Comparison of ENCODE assay signal across 10 mouse cellular contexts in the genomic region with DNA sequence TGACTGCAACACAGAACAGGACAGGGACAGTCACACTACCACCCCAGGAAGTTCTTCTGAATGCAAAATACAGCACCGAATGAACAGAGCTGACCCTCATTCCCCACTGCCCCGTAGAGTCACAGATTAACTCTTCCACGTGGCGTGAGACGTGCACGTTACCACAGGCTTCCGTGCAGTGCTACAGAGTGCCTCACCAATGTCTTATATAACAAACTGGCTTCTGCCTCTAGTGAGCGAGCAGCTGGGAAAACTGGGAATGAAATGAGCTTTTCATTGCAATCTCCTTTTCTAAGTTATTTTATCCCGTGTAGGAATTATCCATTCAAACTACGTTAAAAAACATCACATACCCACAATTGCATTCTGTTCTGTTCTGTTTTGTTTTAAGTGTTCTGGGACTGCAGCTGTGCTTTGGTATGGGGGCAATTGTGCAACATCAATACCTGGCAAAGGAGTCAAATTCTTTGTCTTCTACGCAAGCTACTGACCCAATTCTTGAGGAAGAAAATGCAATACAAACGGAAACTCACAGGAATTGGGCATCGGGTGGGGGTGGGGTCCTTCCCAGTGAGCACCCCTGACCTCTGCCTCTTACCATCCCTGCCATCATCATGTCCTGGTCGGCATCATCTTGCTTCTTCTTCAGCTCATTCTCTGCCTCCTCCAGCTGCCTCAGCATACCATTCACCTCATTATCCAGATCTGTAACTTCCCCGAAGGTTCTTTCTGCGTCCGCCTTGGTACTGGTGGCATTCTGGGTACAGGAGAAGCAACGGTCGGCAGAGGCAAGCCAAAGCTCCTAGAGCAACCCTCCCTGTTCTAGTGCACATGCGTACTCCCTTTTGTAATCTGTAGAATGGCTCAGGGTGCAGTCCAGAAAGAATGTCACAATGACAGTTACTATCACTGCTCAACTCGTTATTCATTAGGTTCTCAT. TPM values are rescaled to one million over a fixed set of nuclear protein-coding genes. Genes with fewer than 3 reads are reported as not detected.
DNase-seq lines count a peak whose midpoint lies in the region; ATAC-seq lines count a peak whose summit lies in the region.
"Had no signal": no experiment of that assay in that cellular context is flagged by ENCODE, and none has a peak within 500 bp of the region (broad histone marks: within the 10 kb centered on the region; RNA-seq: fewer than 3 reads in every experiment).

No protein-coding gene starts in this region.

- H3K4me3 ChIP-seq in embryonic facial prominence, embryonic 13.5 days, result no peak overlapping the region
- H3K4me3 ChIP-seq in heart, embryonic 13.5 days, result no peak overlapping the region
- no peak overlapping the region for H3K4me3 ChIP-seq in forebrain, embryonic 10.5 days
- H3K4me3 ChIP-seq: lung, embryonic 15.5 days had no signal

- 86% methylated on average over 21 of the region's 21 CpGs for WGBS in embryonic facial prominence, embryonic 13.5 days
- 86% methylated on average over 21 of the region's 21 CpGs for WGBS in heart, embryonic 13.5 days
- 91% methylated on average over 21 of the region's 21 CpGs for WGBS in forebrain, embryonic 10.5 days

- peak overlapping the region; percentile 8; the same call in 1 of the 2 replicates for H3K27ac ChIP-seq in embryonic facial prominence, embryonic 13.5 days
- H3K27ac ChIP-seq in heart, embryonic 13.5 days (replicated peaks), result 0 out of 2 replicates have a peak overlapping the region, but pooled peaks have one; percentile 33
- no peak overlapping the region for H3K27ac ChIP-seq in forebrain, embryonic 10.5 days
- H3K27ac ChIP-seq: lung, embryonic 15.5 days had no signal

- H3K36me3 ChIP-seq in embryonic facial prominence, embryonic 13.5 days, result peaks cover 80% of the 10 kb centered on the region
- peaks cover 99% of the 10 kb centered on the region for H3K36me3 ChIP-seq in heart, embryonic 13.5 days
- peaks cover 83% of the 10 kb centered on the region for H3K36me3 ChIP-seq in forebrain, embryonic 10.5 days (replicated peaks)

- peak; percentile 39 to 68 for DNase-seq in layer of hippocampus, adult 18-20 months (ENCODE audit: low spot score in 2 of 2)
- DNase-seq in layer of hippocampus, postnatal 25 days (ENCODE audit: extremely low spot score in 1 of 2, low spot score in 1 of 2), result no peak
- peak; percentile 64 for DNase-seq in lung, postnatal 25 days (ENCODE audit: low spot score)
- DNase-seq in ovary, postnatal 36 days (ENCODE audit: low spot score), result no peak
- DNase-seq in forebrain, embryonic 10.5 days (ENCODE audit: extremely low spot score, low spot score), result no peak
- DNase-seq: adrenal gland, postnatal 14 days had no signal

- H3K4me1 ChIP-seq in embryonic facial prominence, embryonic 13.5 days, result peaks cover 3% of the 10 kb centered on the region; the same call in 1 of the 2 replicates
- no peaks in the 10 kb centered on the region; the same call in 1 of the 2 replicates for H3K4me1 ChIP-seq in heart, embryonic 13.5 days
- H3K4me1 ChIP-seq in forebrain, embryonic 10.5 days, result no peaks in the 10 kb centered on the region

- H3K9me3 ChIP-seq in embryonic facial prominence, embryonic 13.5 days, result no peaks in the 10 kb centered on the region
- H3K9me3 ChIP-seq in heart, embryonic 13.5 days, result no peaks in the 10 kb centered on the region
- H3K9me3 ChIP-seq in forebrain, embryonic 10.5 days, result no peaks in the 10 kb centered on the region
- H3K9me3 ChIP-seq: lung, embryonic 15.5 days had no signal

- H3K9ac ChIP-seq in embryonic facial prominence, embryonic 13.5 days, result no peak overlapping the region
- no peak overlapping the region for H3K9ac ChIP-seq in heart, embryonic 13.5 days
- H3K9ac ChIP-seq: lung, embryonic 15.5 days had no signal

- H3K4me2 ChIP-seq in embryonic facial prominence, embryonic 13.5 days, result no peak overlapping the region
- no peak overlapping the region for H3K4me2 ChIP-seq in heart, embryonic 13.5 days
- H3K4me2 ChIP-seq: lung, embryonic 15.5 days had no signal

- ATAC-seq in embryonic facial prominence, embryonic 13.5 days (ENCODE audit: insufficient number of reproducible peaks, insufficient read depth, low FRiP score, low TSS enrichment, low read depth), result no peak
- no peak for ATAC-seq in heart, embryonic 13.5 days (ENCODE audit: extremely low read depth, insufficient number of reproducible peaks, low FRiP score, low TSS enrichment)
- ATAC-seq: hindbrain, embryonic 16.5 days had no signal

- H3K27me3 ChIP-seq in embryonic facial prominence, embryonic 13.5 days, result no peaks in the 10 kb centered on the region
- no peaks in the 10 kb centered on the region for H3K27me3 ChIP-seq in heart, embryonic 13.5 days (replicated peaks)
- no peaks in the 10 kb centered on the region for H3K27me3 ChIP-seq in forebrain, embryonic 10.5 days (ENCODE audit: poor library complexity, severe bottlenecking)
- H3K27me3 ChIP-seq: lung, embryonic 15.5 days had no signal

RNA-seq across cellular contexts. Expression of a gene that starts 39.8 kb away (rescaled TPM):
- total RNA-seq in layer of hippocampus, adult 18-20 months (2021), result 1 to 10 TPM; 1.7 to 2.8 TPM
- total RNA-seq in layer of hippocampus, postnatal 25 days (2021), result 1 to 10 TPM in 1 of 2 experiments, under 1 TPM in 1; 0.96 to 2.3 TPM
- polyA plus RNA-seq in embryonic facial prominence, embryonic 13.5 days (2015; fragmentation: Nextera tagmentation; extraction: Ambion mirVana), result 11.0 and 12.7 TPM in 2 replicates
- polyA plus RNA-seq in heart, embryonic 13.5 days (2015; fragmentation: Nextera tagmentation; extraction: Ambion mirVana), result 10.0 and 10.4 TPM in 2 replicates
- polyA plus RNA-seq in forebrain, embryonic 10.5 days (2016; fragmentation: Nextera tagmentation; extraction: Ambion mirVana), result 1.4 and 1.8 TPM in 2 replicates

Comparison
In these comparisons a context has a peak if more than half of its experiments do, and no peak if none do; other contexts are left out.
1. DNase-seq: peak in layer of hippocampus, adult 18-20 months (2 of 2) and lung, postnatal 25 days (single experiment); none in layer of hippocampus, postnatal 25 days (0 of 2), ovary, postnatal 36 days (single experiment) and forebrain, embryonic 10.5 days (single experiment).